Mouse (Mus musculus) 3134 (cell line): Measurements from ENCODE around the gene Map3k11.

Experiments used
- DNase-seq: peaks from one replicate; pipeline ENCODE4 v3.0.0-alpha.2; 2011; ENCODE audit warnings: low spot score; ENCODE audit not compliant: insufficient read length; ENCODE audit errors: extremely low read depth

The Map3k11 gene

DNA sequence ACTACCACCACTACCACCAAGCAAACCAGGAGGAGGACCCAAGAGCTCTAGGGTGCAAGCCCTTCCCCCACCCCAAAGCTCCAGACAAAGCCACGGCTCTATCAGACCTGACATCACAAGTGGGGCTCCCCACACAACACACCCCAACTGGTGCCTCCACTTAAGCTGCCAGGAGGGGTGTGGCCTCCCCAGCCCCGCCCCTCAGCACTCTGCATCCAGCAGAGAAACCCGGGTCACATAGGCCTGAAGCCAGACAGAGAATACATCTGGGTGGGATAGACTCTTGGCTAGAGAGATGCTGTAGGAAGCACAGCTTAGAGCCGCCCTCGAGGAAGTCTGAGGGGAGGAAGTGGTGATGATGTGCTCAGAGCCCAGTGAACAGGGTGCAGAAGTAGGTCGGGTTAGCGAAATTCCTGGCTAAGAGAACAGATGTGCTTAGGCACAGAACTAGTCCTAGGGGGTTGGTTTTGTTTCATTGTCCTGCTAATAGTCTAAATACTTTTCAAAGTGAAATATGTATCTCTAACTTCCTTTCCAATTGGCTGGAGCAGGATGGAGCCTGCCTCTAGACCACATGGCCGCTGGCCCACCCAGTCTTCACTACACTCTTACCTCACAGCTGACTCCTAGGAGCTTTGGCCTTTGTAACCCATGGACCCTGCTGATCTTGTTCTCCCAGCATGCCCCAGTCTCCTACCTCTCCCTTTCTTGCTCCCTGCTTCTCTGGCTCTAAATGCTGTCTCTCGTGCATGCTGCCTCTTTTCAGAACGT is 16.4 kb downstream of the Map3k11 start:
- no peak for DNase-seq

DNA sequence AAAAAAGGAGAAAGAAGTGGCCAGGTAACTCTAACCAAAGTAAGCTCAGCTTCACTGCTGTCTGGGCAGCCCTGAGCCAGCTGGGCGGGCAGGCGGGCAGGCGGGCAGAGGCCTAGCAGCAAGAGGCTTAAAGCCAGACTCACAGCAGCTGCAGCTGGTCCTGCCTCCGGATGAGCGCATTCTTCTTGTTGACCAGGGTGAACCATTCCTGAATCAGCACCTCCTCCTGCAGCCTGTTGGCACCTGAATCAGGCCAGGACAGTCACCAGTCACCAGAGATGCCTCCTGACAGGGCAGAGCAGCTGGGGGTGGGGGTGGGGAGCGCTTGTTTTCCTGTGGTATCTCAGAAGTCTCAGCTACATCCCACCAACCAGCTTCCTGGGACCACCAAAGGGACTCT is 21.5 kb downstream of the Map3k11 start:
- no peak for DNase-seq

DNA sequence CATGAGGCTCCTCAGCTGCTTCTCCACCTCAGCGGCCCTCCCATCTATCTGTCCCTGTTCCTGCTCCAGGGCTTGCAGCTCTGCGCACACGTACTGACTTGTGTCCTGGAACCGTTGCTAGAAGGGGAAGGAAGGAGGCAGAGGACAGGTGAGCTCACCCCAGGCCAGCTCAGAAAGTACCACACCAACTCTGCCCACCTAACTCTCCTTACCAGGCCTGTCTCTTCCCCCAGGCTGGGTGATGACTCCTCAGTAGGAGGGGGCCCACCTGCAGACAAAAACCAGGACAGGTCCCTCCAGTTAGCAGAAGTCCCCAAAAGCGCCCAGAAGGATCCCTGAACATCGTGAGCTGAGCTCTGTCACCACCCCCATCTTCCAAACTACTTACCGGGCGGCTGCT is 22.0 kb downstream of the Map3k11 start:
- DNase-seq: no peak

DNA sequence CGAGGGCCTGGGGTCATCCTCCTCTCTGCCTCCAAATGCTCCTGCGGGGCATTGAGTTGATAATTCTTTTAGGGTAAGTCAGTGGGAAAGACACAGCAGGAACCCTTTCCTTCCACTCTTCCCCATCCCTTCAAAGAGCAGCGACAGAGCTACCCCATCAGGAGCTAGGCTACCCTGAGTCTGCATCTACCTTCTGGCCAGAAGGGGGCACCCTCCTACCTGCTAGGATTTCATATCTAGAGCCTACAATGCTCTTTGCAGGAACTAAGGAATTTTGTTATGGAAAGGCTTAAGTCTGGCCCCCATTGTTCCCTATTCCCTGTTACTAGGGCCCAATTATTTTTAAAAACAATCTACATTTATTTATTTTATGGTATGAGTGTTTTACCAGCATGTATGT is 22.7 kb downstream of the Map3k11 start:
- no peak for DNase-seq

DNA sequence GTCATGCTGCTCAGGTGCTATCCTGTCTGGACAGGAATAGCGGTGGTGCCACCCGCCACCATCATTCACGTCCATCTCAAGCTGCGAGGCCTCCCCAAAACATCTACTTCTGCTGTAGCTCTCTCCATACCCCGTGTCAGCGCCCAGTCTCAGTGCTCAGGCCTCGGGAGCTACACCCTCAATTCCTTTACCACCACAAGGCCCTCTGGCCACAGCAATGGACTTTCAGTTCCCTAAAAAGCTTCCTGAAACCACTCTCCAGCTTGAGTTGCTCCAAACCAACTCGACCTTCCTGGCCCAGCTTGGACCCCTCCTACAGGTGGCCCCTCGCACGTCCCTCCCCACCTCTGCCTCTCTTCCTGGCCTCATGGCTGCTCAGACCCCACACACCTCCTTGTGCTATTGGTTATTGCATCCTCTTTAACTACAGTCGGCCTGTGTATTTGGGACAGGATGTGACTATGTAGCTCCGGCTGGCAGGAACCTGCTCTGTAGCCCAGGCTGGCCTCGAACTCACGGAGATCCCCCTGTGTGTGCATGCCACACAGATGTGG is 23.4 kb downstream of the Map3k11 start:
- no peak for DNase-seq

DNA sequence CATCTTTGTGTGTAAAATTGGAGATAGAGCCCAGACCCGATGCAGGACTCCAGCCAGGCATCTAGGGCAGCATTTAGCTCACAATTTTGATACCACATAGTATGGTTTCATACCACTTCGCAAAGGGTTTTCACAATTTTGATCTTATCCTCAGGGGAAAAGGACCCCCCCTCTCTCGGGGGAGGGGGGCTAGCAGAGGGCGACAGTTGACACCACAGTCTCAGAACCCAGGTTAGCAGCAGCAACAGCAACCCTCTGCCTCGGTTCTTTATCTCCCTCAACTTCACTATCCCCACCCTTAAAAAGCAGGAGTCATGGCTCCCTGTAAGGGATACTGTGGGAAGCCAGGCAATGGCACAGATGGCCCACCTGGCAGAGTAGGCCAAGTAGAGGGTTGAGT is 24.7 kb downstream of the Map3k11 start:
- no peak for DNase-seq

DNA sequence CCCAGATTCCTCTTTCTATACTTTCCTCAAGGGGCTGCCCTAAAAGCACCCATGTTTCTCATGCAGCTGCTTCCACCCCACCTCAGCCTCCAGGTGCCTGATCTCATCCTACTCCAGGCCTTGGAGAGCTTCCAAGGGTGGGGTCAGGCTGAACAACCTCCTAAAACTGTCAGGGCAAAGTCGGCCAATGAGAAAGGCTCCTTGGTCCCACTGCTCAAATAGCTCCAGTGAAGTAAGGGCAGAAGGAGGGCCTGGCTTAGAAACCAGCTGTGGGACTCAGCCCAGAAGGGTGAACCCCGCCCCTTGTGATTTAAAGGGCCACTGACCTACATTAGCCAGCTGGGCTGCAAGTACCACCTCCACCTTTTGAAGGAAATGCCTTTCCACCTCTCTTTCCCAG is 25.2 kb downstream of the Map3k11 start:
- no peak for DNase-seq

DNA sequence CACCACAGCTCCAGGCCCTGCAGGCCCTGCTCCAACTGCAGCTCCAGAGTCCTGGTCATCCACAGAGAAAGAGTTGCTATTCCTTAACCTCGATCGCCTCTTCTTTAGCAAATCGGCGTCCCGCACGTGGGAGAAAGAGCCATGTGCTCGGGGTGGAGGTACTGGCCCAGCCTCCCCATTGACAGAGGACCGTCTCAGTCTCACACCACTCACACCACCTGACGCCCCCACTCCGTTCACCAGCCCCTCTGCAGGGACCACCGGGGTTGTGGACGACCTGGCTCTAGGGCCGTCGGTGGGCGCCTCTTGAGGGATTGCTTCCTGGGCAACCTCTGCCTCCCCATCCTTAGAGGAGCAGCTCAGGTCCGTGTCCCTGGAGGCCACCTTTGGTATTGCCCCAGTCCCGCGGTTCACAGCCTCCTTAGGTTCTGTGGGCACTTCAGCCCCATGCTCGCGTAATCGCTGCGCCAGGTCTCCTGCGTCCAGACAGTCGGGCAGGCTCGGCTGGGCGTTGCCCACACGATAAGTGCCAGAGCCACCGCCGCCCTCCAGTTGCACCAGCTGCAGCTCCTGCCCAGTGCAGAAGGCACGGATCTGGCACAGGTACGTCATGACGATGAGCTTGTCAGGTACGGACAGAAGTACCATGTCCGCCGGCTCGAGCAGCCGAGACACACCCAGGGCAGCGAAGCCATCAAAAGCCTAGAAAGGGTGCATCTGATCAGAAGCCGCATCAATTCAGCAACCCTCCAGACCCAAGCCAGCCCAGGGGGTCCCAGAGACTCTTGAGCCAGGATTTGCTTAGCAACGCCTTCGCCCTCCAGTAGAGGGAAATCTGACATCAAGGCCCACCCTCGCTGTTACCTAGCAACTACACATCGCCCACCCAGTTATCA is 27.5 kb downstream of the Map3k11 start:
- DNase-seq: no peak

DNA sequence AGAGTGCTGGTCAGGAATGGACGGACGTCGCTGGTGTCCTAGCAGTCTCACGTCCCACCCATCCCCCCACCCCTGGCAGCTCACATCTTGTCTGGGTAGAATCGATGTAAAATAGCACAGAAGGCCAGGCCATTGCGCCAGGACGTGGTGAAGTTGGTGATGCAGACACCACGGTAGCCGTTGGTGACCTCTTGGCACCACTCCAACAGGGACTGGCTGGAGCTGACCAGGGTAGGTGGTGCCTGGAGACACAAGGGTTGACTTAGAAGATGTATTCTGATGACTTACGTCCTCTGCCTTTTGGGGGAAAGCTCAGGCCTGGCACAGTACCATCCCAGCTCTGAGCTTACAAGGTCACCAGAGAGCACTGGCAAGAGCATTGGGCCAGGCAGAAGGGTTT is 28.4 kb downstream of the Map3k11 start:
- DNase-seq: no peak

DNA sequence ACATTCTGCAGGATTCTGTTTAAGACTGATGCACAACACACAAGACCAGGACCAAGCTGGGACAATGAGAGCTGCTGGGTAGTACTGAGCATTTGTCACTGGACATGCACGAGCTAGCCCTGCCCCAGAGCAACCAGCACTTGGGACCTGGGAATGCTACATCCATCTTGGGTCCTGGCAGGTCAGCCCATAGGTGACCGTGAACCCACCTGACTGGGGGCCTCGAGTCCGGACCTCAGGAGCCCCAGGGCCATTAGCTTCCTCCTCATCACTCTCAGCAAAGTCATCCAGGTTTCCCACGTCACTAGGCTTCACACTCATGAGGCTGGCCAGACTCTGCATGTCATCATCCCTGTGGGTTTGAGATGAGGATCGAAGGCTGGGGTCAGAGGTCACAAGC is 32.7 kb downstream of the Map3k11 start:
- DNase-seq: no peak

DNA sequence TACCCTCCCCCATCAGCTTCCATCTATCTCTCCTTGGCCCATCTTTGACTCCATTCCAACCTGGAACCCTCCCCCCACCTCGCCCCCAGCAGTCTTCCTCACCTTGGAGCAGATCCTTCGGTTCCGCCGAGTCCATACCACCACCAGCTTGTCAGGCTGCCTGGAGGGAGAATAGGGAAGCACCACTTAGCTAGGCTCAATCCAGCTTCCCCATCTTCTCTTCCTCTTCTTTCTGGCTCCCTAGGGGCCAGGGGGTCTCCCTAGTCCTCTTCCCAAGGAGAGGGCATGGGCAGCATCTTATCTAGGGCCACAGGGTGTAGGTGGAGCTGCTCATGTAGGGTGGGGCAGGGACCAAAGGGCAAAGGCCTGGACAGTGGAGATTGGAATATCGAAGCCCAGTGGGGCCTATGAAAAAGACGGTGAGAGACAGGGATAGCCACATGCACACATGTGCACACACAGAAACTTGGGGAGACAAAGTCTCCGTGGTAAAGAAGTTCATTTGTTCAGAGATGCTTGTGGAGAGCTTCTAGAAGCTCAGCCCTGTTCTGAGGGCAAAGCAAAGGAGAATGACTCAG is 34.4 kb downstream of the Map3k11 start:
- DNase-seq: no peak

DNA sequence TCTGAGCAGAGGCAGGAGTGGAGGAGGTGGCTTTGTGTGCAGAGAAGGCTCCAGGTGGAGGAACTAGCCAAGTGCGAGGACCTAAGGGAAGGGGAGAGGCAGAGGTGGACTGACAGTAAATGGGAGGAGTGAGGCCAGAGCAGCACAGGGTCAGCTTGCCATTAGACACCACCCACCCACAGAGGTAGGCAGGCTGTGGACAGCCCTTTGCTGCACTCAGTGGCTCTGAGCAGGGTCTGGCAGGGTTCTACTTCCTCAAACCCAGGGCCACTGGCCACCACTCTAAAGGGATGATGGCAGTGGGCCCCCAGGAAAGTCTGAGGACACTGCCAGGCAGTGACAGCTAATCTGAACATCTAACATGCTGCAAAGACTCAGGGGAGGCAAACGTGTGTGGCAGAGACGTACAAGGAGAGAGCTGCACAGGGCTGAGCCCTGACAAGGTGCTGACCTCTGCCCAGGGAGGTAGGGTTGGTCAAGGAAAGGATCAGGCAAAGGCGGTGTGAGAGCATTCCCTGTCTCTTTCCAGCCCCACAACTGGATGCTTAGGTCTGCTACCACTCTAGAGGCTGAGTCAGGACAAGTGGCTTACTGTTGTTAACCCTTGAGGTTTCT is 35.5 kb downstream of the Map3k11 start:
- DNase-seq: no peak

DNA sequence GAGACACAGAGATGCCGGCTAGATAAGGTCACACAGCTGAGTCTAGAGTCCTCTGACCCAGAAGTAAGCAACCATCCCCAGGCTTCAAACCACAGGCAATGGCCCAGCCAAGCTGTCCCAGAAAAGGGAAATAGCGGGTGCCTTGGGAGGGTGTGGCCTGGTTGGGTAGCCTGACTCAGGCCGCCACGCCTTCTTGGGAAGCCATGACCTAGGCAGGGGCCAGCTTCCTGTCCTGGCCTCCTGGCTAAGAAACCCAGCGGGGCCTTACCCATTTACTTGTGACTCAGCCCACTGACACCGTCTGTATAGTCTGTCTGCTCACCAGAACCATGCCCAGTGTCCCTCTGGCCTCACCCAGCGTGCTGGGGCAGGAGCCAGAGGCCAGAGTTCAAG is 36.0 kb downstream of the Map3k11 start:
- DNase-seq: peak; percentile 91

DNA sequence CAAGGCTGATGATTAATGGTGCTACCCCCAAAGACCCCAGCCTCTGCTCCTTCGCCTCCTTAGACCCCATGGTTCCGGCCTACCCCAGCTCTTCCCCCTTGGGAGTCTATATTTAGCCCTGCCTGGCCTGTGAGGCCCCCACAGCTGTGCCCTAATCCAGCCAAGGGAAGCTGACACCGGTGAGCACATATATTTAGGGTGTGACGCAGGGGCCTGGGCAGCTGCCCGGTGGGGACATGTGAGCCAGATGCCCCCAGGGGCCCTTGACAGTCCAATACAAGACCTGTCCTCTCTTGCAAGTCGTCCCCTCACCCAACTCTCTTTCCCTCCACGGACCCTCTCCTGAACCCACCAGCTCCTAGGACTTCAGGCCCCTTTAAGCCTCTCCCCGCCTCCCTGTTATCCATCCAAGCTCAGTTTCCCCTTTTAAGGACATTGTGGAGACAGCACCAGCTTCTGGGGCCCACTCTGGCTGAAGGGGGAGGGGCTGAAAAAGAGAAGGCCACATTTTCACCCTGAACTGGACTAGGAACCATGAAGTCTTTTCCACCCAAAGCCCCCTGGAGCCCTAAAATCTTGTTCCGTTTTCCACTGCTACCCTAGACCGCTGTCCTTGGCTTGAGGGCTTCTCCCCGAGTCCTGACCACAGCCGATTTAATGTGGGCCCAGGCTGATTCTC is 36.6 kb downstream of the Map3k11 start:
- DNase-seq: peak; percentile 85

DNA sequence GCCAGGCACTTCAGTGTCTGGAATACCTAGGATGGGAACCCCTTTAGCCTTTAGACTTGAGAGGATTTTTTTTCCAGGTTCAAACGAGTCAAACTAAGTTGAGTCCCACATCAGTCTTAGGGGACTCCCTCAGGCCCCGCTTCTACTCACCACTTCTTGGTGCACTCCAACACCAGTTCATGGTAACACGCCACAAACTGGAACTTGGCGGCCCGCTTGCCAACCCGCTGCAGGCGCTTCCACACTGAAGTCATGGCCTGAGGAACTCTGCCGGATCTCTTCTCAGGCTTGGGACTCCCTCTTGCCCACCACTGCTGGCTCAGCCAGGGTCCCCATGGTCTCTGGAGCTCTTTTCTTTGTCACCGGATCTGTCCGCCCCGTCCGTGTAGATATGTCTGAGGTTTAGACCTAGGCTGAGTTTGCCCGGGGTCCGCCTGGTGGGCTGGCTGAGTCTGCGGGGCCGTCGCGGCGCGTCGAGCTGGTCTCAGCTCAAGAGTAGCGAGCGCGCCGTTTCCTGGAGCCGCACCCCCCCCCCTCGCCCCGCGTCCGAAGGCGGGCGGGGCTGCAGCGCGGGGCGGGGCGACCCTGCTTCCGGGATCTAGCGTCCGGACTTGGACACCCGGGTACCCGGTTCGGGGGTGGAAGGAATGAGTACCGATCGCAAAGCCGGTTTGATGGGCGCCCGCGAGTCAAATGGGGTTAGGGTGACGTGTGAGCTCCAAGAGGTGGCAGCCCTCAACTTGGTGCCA is 37.4 kb downstream of the Map3k11 start, which contains the start of gene Ehbp1l1:
Ehbp1l1 (minus strand) TSS at position 551 of the 749 bp plus-strand sequence.
- peak; percentile 85 for DNase-seq

DNA sequence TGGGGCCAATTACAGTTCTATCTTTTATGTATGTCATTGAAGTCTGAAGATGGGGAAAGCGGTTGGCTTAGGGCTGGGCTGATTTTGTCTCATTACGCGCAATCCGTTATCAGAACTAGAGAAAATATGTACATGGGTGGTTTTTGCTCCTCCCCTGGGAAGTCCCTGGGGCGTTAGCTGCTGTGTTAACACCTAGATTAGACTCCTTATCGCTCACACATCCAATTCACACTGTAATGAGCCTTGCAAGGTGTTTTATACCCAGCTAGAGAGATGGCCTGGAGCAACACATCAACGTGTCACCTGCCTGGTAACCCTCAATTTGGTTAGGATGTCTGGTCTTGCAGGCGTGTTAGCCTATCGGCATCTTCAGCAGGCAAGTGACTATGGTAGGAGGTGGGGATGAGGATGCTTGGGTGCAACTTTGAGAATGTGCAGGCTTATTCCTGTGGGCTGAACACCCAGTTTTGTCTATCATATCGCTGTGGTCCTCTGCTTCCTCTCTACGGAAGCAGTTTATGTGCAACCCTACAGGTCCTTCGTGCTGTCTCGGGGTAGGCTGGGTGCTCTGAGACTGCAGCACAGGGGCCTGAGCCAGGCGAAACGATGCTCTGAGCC is 38.5 kb downstream of the Map3k11 start:
- DNase-seq: no peak

DNA sequence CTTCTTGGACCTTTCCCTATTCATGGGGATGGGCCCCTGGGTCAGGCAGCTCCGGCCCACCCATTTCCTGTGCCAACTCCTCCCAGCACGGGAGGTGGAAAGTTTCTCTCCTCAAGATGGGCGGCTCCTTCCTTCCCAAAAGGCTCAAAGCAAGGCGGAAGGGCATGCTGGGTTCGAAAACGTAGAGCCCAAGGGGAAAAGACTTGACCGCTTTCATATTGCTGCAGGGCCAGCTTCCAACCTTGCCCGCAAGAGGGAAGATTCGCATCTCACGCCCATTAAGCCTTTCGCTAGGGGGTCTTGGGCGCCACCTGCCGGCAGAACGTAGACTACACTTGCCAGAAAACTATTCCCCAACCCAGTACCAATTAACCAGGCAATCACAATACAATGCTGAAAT is 39.2 kb downstream of the Map3k11 start:
- DNase-seq: peak; percentile 36

DNA sequence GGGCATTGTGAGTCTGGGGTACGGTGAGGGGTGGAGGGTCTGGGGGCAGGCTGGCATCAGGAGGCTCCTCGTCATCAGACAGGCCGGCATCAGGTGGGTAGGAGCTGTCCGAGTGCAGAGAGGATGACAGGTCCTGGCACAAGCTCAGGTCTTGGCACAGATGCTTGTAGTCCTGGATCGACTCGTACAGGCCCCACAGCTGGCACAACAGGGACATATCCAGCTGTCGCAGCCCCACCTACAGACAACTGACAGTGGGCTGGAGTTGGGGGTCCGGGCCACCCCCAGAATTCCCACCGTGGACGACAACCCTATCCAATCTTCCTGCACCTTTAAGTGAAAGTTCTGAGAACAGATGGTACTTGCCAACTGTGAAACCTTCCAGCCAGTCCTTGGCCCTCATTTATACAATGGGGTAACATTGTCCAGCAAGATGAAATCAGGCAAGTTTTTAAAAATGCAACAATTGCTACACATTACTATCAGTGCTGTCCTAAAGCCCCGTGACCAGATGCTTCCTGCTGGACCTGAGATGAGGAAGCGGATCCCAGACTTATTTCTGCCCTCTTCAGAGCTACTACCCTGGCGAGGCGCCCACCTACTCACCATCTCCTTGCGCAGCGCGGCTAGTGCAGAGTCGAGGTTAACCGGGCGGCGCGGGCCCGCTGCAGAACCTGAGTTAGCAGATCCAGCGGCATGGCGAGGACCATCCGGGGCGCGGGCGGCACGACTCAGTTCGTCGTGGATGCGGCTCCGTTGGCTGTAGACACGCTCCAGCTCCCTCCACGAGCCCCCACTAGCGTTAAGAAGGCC is 40.3 kb downstream of the Map3k11 start:
- peak; percentile 75 for DNase-seq
